Mouse (Mus musculus) R1 (cell line): ENCODE measurements around the gene Tepsin.

ENCODE experiments used
- DNase-seq: peaks from one replicate; pipeline ENCODE4 v3.0.0-alpha.2; 2018; ENCODE audit warnings: low read depth, low spot score

The Tepsin gene

GRCm38 (mm10) chr11:120098588-120099511, at the start of gene Tepsin, which contains the start of gene Ndufaf8:
Tepsin (minus strand) TSS chr11:120098731.
Ndufaf8 (plus strand) TSS chr11:120098928.
- peak; percentile 98 for DNase-seq

GRCm38 (mm10) chr11:120143708-120144497, 45.4 kb upstream of the Tepsin start:
- no peak for DNase-seq

GRCm38 (mm10) chr11:120142601-120143051, 44.1 kb upstream of the Tepsin start:
- DNase-seq: no peak

GRCm38 (mm10) chr11:120140255-120140654, 41.7 kb upstream of the Tepsin start:
- no peak for DNase-seq

- DNase-seq: no peak
Observed at GRCm38 (mm10) chr11:120139309-120139731, 40.8 kb upstream of the Tepsin start.

- no peak for DNase-seq
Observed at GRCm38 (mm10) chr11:120137625-120138004, 39.1 kb upstream of the Tepsin start.

- no peak for DNase-seq
Observed at GRCm38 (mm10) chr11:120136796-120137624, 38.5 kb upstream of the Tepsin start.

GRCm38 (mm10) chr11:120136195-120136594, 37.7 kb upstream of the Tepsin start:
- no peak for DNase-seq

GRCm38 (mm10) chr11:120134847-120135530, 36.5 kb upstream of the Tepsin start:
- no peak for DNase-seq

GRCm38 (mm10) chr11:120134148-120134547, 35.6 kb upstream of the Tepsin start:
- DNase-seq: no peak

GRCm38 (mm10) chr11:120129281-120129680, 30.8 kb upstream of the Tepsin start:
- DNase-seq: no peak

GRCm38 (mm10) chr11:120126845-120127244, 28.3 kb upstream of the Tepsin start:
- peak; percentile 78 for DNase-seq

- no peak for DNase-seq
Observed at GRCm38 (mm10) chr11:120122126-120122525, 23.6 kb upstream of the Tepsin start.

- DNase-seq: peak; percentile 76
Observed at GRCm38 (mm10) chr11:120120642-120121420, 22.3 kb upstream of the Tepsin start.

- DNase-seq: no peak
Observed at GRCm38 (mm10) chr11:120119936-120120541, 21.5 kb upstream of the Tepsin start.

GRCm38 (mm10) chr11:120119108-120119507, 20.6 kb upstream of the Tepsin start:
- DNase-seq: no peak

GRCm38 (mm10) chr11:120117626-120118025, 19.1 kb upstream of the Tepsin start:
- DNase-seq: no peak

- peak; percentile 47 for DNase-seq
Observed at GRCm38 (mm10) chr11:120114488-120115215, 16.1 kb upstream of the Tepsin start.

GRCm38 (mm10) chr11:120112136-120112535, 13.6 kb upstream of the Tepsin start:
- no peak for DNase-seq
